Mouse (Mus musculus) heart, postnatal 4 days (tissue): Measurements from ENCODE around the gene Zscan4d. TPM values are rescaled to one million over a fixed set of nuclear protein-coding genes. Genes with fewer than 3 reads are reported as not detected.
"Not testable (repeated sequence)": the region's sequence is repeated elsewhere in the genome, so short reads cannot be mapped to it uniquely, and the experiment has no call there.

Source experiments
- DNase-seq: peaks from one replicate; pipeline ENCODE4 v3.0.0; 2021
- total RNA-seq, 2 experiments: library from RNA; stranded (reverse); gene quantifications; 2 replicates each; pipeline ENCODE4 v1.2.3; 2021

The Zscan4d gene
- total RNA-seq, result not detected

GRCm38 (mm10) chr7:11166059-11166458 lies at the start of gene Zscan4d:
Gene Zscan4d (minus strand): TSS chr7:11166159.
- DNase-seq, result not testable (repeated sequence)

- peak; percentile 4 for DNase-seq
These were observed 7.9 kb downstream of the Zscan4d start for GRCm38 (mm10) chr7:11158036-11158435.

Other genes starting within 250 kb of the Zscan4d start
- not detected for gene Zscan4c, start 160.4 kb downstream of the Zscan4d start, total RNA-seq
- gene Zscan4-ps1, start 96.5 kb downstream of the Zscan4d start, total RNA-seq, result not detected
- gene Zscan4e, start 144.5 kb upstream of the Zscan4d start, total RNA-seq, result not detected
- not detected for gene Zscan4f, start 231.8 kb upstream of the Zscan4d start, total RNA-seq